Mouse (Mus musculus) hindlimb bud, embryonic 11.5 days (tissue): Measurements from ENCODE around the gene Gm20605.
A peak's percentile ranks its signal among the peaks of the same experiment; 100 is the strongest.

ENCODE experiments used
- DNase-seq: peaks from one replicate; pipeline ENCODE4 v3.0.0-alpha.2; 2012; ENCODE audit warnings: low read depth, low spot score; ENCODE audit errors: extremely low spot score

Gene Gm20605

DNA sequence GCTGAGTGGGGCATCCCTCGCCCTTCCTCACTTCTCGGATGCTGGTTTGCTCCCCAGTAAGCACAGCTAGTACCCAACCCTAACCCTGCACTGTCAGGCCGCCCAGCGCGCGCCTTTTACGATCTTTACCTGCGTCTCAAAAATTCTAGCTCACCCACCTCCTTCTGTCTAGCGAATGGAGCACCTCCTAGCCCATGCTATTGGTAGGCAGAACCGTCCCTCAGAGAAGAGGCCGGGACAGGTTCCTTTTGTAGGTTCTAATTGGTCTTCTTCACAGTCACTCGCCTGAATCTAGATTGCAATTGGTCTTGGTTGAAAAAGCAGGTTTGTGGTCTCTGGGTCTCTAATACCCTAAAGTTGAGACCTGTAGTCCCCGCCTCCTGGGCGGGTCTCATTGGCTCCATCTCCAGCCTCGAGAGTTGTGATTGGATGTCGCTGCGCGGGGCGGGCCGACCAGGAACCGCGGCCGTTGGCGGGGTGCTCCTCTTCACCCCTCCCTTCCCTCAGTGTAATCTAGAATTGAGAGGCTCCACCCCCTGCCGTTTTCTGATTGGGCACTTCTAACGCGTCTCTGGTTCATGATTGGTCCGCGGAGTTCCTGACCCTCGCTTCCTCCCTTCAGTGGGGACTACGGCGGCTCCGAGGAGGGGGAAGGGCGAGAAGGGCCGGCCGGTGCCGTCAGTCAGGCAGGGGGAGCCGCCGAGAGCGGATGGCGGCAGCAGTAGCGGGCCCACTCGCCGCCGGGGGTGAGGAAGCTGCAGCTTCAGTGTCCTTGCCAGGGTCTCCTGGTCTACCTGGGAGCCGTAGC, at the start of gene Gm20605, which contains the start of the genes Fbxo24 and Lrch4:
TSS of gene Gm20605 (plus strand) at position 678 of the 808 bp plus-strand sequence.
TSS of gene Fbxo24 (minus strand) at position 505 of the 808 bp plus-strand sequence.
TSS of gene Lrch4 (plus strand) at position 624 of the 808 bp plus-strand sequence.
- peak; percentile 99 for DNase-seq

DNA sequence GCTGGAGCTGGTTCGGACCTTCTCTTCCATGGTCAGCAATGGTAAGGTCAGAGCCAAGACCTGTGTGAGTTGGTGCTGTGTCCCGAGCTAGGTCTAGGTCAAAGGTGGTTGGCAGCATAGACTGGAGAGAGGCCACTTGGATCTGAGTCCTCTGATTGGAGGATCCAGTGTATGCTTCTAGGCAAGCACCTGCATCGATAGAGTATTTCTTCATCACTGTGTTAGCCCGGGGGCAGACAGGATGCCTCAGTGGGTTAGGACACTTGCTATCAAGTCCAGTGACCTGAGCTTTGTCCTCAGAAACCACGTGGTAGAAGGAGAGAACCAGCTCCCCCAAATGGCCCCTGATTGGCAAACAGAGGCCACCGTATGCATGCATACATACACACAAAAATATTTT, 48.7 kb upstream of the Gm20605 start:
- DNase-seq = no peak

DNA sequence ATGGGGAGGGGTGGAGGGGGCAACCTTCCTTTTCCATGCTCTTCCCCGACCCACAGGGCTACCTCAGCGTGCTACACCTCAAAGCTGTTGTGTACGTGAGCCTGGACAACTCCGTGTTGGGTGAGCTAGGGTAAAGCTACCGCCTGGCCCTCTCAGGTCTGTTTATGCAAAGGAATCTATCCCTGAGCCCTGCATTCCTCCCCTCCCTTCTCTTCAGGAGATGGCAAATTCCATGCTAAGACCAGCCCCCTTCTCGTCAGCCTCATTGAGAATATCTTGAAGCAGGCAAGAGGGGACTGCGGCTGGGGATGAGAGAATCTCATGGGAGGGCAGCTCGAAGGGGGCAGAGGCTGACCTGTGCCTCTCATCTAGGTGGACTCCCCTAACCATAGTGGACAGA, 46.3 kb upstream of the Gm20605 start:
- DNase-seq = no peak

DNA sequence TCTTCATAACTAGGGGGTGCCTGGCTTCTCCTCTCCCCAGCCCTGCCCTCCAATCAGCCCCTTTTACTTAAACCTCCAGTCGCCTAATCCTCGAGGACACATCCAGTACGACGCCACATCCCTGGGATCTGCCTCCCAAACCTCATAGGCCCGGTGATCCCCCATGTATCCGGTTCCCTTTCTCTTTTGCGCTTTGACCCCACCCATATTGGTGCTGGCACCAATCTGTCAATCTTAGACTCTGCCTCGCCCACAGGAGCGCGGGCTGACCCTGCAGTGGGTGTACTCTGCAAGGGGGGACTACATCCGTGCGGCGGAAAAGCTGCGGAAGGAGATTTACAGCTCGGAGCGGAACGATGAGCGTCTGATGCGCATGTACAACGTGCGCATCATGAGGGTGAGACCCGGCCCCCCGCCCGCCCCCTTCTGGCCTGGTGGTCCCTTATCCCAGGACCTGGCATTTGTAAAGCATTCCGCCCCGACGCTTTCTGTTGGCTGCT, 45.3 kb upstream of the Gm20605 start:
- no peak for DNase-seq

DNA sequence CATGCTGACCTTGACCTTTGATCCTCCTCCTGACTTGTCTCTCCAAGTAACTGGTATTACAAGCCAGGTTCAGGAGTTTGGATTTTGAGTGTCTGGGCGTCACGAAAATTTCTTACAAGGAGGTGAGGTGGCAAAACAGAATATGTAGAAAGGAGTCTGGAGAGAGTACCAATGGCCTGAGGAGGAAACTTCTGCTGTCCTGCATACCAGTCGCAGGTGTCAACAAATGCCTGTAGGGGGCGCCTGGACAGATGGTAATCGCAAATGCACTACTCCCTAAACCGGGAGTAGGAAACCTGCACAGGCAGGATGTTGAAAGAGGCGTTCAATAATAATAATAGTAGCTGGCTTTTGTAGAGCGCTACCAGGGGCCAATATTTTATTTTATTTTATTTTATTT, 44.0 kb upstream of the Gm20605 start:
- DNase-seq = no peak

DNA sequence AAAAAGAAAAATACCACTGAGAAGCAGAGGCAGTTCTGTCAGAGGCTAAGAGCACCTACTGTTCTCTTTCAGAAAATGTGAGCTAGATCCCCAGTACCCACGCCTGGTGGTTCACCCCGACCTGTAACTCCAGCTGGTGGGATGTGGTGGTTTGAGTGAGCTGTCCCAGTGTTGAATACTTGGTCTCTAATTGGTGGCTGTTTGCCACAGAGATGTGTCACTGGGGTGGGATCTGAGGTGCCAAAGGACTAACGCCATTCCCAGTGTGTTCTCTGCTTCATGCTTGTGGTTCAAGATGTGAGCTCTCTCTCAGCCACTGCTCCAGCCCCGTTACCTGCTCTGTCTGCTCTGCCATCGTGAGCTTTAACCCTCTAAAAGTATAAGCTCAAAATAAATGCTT, 38.5 kb upstream of the Gm20605 start:
- no peak for DNase-seq

DNA sequence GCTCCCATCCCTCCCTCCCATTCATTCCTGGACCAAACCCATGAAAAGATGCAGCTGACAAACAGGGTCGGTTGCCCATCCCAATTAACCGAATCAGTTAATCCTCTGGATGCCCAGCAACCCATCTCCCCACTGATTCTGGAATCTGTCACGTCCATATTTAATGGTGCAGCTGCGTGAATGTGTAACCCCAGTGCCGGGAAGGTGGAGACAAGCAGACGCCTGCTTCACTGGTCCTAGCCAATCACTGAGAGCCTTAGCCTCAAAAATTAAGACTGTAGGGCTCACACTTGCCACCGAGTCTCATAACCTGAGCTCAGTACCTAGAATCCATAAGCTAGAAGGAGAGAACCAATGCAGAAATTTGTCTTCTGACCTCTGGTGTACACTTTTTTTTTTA, 33.1 kb upstream of the Gm20605 start:
- DNase-seq = no peak

DNA sequence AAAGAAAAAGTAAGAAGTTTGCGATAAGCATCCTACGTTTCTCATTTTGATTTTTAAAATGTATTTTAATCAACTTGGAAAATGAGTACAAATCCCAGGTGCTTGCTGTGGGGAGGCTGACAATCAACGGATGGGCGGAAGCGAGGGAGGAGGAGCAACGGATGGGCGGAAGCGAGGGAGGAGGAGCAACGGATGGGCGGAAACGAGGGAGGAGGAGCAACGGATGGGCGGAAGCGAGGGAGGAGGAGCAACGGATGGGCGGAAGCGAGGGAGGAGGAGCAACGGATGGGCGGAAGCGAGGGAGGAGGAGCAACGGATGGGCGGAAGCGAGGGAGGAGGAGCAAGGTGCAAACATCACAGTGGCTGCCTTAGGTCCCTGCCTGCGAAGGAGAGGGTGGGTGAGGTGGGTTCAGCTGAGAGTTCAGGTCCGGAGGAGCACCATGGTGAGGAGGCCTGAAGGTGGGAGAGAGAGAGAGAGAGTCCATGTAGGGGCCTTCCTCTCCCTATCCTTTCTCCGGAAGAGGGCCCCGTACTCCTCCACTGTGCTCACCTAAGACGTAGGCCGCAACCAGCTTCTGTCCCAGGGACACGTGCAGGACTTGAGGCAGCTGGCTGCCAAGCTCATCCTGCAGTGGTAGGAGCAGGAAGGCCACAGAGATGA, 32.2 kb upstream of the Gm20605 start:
- DNase-seq = no peak

DNA sequence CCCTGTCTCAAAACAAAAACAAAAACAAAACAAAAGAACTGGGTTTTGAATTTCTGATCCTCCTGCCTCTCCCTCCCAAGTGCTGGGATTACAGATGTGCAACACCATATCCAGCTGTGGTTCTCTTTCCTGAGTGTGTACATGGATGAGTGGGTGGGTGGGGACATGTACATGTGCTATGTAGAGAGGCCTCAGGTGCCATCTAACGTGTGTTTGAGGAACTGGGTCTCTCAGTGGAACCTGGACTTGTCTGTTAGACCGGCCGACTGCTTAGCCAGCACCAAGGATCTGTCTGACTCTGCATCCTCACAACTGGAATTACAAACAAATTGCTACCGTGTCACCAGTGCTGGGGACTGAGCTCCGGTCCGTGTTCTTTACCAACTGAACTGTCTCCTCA, 31.4 kb upstream of the Gm20605 start:
- DNase-seq = no peak

DNA sequence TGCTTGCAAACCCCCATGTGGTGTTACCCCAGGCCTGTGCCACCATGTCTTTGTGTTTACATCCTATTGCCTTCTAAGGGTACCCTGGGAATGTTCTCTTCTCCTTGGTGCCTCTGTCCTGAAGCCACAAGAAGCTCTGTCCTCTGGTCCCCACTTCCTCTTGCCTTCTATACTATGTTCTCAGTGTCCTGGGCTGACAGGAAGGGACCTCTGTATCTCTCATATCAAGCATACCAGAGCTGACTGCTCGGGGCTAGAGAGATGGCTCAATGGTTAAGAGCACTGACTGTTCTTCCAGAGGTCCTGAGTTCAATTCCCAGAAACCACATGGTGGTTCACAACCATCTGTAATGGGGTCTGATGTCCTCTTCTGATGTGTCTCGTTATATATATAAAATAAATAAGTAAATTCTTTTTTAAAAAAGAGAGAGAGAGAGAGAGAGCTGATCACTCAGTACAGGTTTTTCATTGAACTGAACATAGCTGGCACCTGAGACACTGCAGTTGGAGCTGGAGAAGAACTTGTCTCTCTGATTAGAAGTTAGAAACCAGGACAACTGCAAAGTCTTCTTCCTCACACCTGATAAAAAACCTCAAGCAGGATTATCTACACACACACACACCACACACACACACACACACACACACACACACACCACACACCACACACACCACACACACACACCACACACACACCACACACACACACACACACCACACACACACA, 30.7 kb upstream of the Gm20605 start:
- no peak for DNase-seq

DNA sequence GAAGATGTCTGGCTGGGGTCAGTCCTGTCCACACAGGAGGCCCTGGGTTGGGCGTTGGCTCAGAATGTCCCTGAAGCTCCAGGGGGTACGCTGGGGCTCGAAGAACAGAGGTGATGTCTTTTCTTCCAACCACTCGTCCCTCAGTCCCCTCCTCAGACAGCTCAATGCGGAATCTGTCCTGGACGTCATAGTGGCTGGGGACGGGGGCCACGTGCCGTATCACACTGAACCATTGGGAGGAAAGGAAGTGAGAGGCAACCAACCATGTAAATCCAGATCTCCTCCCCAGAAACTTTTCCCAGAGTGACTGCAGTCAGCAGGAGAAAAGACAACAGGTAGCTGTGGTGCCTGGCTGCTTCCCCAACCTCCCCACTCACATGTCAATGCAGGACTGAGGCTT, 29.4 kb upstream of the Gm20605 start:
- no peak for DNase-seq

DNA sequence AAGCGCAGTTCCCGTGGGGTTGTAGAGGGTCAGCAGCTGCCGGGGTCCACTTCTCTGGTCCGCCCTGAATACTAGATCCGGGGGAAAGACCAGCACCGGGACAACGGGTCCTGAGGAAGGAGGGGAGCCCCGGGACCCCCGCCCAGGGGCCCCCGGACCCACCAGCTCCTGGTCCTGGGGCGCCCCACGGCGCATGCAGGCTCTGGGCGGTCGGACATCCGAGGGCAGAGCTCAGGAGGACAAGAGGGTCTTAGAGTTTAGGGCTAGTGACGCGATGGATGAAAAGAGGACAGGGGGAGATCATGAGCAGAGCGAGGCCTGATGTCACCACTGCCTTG, 28.7 kb upstream of the Gm20605 start:
- no peak for DNase-seq

DNA sequence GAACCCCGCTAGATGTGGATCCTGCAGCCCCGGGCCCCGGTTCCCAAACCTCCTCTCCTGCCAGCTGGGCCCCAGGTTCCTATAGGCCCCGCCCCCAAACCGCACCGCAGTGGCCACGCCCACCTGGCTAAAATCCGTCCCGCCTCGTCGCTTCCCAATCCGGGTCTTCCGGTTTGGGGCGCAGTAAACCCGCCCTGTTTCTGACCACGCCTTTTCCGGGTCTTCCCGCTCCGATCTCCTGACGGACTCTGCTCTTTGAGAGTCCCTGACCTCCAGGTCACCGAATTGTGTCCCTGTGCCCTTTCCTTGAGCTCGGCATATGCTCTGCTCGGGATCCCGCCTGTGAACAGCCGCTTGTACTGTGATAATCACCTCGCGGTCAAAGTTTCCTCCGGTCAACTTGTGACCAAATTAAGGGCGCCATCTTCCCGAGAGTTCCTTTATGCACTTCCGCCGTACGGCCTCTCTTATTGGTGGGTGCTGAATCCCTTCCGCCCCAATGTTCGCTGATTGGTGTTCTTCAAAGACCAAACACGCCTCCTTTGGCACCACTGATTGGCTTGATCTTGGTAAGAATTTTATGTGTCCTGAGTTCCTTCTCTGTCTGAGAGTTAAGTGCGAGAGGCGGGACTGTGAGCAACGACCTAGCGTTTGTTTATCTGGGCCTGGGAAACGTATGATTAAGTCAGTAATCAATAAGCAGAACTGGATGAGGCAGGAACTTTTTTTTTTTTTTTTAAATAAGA, 28.2 kb upstream of the Gm20605 start, which contains the start of gene Mospd3:
TSS of gene Mospd3 (minus strand) at position 440 of the 746 bp plus-strand sequence.
- DNase-seq = peak; percentile 97

DNA sequence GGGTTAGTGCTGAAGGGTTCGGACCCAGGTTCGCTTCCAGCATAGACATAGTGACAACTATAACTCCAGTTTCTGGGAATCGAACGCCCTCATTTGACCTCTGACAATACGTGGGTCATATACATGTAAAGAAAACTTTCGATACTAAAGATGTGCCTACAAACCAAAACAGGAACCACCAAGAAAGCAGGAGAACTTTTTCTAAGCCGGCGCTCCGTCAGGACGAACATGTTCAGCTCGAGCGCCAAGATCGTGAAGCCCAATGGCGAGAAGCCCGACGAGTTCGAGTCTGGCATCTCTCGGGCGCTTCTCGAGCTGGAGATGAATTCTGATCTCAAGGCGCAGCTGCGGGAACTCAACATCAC, 27.6 kb upstream of the Gm20605 start:
- no peak for DNase-seq

DNA sequence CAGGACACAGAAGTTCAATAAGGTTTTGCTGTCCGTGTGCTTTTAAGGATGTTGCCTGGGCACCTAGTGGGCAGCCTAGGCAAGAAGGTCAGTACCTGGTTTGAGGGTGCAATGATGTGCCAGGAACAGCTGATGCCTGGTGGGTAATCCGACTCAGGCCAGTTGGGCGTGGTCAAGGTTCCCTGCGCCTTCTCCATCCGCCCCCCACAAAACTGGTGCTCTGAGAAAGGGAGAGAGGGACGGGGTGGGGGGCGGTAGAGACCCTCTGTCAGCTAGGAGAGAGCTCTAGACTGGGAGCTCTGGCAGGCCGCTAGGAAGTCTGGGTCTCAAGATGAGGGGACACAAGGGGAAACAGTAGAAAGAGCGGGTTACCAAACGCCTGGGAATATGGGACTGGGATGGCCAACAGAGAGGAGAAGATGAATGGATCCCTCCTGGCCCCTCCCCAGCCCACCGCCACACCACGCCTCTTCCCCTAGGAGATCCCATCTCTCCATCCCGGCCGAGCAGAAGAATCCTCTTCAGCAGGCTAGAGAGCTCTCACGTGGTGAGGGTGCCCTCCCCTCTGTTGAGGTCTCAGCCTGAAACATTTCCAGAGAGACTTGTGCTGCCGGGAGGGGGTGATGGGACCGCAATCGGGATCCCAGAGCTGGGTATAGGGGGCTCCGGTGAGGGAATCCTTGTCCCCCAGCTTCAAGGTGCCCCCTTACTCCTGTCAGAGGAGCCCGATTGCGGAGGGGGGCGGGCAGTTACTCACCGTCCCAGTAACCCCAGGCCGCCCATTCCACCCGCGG, 20.9 kb upstream of the Gm20605 start:
- DNase-seq = no peak

DNA sequence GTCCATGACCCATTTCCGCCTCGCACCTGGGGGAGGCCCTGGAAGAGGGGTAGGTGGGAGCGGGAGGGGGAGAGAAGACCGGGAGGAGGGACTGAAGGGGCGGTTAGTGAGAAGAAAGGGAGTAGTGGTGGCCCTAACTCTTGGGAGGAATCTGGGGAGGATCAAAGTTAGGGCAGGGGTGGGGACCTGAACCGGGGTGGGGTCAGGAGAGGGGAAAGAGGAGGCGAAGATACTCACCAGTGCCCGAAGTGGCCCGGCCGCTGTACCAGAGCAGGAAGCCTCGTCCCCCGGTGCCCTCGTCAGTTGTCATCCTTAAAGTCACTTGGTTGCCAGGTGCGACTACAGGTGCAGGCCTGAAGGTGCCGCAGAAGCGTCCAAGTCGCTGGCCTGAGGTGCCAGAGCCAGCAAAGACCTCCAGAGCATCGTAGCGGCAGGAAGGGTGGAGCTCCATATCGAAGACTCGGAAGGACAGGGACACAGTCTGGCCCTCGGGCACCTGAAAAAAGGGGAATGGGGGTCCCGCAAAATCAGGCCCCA, 20.3 kb upstream of the Gm20605 start:
- no peak for DNase-seq

DNA sequence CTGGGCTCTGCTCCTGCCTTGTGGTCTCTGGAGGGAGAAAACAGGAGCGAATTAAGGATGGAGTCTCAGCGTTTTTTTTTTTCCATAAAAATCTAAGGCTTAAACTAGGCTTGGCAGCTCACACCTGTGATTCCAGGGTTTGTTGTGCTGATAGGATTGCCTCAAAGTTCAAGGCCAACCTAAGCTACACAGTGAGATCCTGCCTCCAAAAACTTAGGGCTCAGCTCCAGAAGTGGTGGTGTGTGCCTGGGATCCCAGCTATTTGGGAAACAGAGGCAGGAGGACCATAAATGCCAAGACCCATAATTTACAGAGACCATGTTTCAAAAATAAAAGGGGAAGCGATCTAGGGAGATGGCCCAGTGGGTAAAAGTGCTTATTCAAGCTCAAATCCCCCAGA, 19.7 kb upstream of the Gm20605 start:
- no peak for DNase-seq

DNA sequence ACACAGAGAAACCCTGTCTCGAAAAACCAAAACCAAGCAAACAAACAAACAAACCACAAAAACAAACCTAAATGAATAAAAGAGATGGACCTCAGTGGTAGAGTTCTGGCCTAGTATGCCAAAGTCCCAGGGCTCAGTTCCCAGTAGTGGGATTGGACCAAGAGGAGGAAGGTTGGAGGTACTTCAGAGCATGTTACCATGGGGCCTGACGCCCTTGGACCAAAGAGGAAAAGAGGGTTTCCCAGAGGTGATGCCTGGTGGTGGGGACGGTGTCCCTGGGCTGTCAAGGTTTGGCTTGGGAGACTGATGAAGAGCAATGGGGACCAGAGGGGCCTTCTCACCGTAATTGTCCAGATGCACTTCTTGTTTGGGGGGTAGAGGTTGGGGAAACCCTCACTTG, 18.9 kb upstream of the Gm20605 start:
- no peak for DNase-seq

DNA sequence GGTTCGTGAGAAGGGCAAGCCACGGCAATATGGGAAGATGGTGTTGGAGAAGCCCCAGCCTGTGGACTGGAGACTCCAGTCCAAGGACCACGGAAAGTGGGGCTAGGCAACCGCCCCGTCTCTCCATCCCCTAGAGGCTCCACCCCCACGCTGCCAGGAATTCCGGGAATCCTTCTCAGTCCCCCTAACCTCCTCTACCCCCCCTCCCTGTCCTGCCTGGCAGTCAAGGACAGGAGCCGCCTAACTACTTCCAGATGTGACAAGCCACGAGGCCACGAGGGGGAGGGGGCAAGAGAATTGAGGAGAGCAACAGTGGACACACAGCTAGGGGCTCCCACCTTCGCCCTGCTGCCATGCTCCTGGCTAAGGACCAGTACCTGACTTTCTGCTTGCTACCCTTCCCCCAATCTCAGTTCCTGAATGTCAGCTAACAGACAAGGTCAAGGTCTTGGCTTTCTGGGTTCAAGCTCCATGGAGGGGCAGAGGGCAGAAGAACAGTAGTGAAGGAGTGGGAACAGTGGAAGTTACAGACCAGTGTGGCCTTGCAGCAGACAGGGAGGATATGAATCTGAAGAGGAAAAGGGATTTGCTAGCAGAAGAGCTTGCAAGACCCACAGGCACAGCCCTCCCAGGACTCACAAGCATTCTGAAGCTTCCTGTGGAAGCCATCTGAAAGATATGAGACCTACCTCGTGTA, 18.3 kb upstream of the Gm20605 start:
- peak; percentile 93 for DNase-seq
